Mouse (Mus musculus) spleen, postnatal 10 days (tissue): ENCODE results near the gene Coro1c.

Source experiments
- DNase-seq, 2 experiments: peaks; one replicate each; pipeline ENCODE4 v3.0.0; 2021 to 2022; ENCODE audit warnings: low spot score in 2 of 2

Gene Coro1c

DNA sequence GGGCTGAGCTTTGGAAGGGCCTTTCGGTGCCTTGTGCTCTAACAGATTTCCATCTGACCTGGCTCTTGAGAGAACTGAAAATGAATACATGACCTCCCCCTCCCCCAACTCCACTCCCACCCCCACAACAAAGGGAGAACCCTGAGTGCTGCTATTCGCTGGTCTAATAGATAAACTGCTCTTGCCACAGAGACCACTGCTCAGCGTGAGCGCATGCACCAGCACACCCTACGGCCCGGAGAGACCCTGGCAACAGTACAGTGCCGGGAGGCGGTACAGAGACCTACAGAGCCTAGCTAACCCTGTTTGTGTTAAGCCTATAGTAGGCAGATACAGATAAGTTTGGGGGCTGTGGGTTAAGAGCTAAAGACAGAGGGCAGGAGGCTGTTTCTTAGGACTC lies 22.9 kb downstream of the Coro1c start:
- no peak for DNase-seq

GRCm38 (mm10) chr5:113884750-113885149 lies 23.8 kb downstream of the Coro1c start:
- no peak for DNase-seq

- no peak for DNase-seq
Measured at GRCm38 (mm10) chr5:113883384-113883771, 25.2 kb downstream of the Coro1c start.

DNA sequence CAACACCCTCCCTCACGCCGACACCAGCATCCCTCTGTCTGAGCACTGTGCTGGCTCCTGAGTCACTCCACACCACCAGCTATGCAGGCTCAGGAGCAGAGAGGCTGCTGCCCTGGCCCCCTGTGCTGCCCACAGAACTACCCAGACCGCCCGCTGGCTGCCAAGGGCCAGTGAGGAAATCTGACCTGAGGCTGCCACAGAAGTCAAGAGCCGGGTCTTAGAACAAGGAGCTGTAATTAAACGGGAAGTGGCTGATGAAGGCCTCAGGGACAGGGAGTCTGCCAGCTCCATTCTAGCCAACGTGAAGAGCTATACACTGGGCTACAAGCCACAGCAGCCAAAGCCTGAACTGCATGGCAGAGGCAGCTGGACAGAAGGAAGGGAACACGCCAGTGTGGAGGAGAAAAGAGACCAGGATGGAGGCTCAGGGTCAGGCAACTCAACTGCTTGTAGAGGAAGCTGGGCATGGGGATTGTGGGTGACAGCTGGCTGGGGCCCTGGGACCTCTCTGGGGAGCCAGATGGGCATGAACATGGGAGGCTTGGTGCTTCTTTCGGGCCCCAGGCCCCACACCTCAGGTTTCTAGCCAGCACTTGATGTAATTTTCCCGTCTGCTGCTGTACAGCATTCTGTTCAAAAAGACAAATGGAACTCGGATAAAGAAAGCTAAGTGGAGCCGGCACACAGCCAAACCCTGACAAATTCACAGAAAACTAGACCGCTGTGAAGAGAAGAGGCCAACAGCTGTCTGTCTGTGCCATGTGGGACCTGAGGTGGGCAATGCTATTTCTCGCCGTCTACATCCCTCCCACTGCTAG lies 25.8 kb downstream of the Coro1c start:
- no peak for DNase-seq

DNA sequence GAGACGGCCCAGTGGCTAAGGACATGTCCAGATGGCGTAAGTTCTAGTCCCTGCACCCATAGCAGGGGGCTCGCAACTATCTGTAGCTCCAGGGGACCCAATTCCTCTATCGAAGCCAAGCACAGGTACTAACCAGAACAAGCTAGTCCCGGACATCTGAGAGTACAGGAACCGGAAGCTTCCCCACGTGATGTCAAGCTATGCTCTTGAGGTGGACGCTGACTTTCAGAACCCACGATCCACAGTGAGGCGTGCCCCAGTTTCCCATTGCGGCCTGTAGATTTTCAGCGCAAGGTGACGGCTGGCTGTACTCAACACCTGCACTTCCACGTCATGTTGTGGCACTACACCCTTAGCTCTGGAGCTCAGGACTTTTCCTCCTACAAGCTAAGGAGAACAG lies 27.4 kb downstream of the Coro1c start:
- no peak for DNase-seq

- no peak for DNase-seq
Measured at GRCm38 (mm10) chr5:113878943-113879617, 29.5 kb downstream of the Coro1c start.

GRCm38 (mm10) chr5:113877565-113877964 lies 31.0 kb downstream of the Coro1c start:
- no peak for DNase-seq

DNA sequence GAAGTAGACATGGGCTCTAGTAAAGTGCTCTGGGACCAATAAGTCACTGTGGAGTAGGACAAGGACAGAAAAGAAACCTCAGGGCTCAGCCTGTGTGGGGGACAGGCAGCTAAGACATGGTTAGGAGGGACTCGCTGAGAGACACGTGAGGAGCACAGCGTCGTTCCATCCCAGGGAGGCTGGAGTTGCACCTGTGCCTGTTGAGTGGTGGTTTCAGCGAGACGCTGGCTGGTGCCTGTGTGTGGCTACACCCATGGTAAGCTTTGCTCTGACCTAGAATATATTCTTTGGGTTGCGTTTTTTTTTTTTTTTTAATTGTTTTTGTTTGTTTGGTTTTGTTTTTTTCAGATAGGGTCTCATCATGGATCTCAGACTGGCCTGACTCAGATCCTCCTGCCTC lies 32.4 kb downstream of the Coro1c start:
- no peak for DNase-seq

GRCm38 (mm10) chr5:113875625-113876024 lies 32.9 kb downstream of the Coro1c start:
- no peak for DNase-seq

DNA sequence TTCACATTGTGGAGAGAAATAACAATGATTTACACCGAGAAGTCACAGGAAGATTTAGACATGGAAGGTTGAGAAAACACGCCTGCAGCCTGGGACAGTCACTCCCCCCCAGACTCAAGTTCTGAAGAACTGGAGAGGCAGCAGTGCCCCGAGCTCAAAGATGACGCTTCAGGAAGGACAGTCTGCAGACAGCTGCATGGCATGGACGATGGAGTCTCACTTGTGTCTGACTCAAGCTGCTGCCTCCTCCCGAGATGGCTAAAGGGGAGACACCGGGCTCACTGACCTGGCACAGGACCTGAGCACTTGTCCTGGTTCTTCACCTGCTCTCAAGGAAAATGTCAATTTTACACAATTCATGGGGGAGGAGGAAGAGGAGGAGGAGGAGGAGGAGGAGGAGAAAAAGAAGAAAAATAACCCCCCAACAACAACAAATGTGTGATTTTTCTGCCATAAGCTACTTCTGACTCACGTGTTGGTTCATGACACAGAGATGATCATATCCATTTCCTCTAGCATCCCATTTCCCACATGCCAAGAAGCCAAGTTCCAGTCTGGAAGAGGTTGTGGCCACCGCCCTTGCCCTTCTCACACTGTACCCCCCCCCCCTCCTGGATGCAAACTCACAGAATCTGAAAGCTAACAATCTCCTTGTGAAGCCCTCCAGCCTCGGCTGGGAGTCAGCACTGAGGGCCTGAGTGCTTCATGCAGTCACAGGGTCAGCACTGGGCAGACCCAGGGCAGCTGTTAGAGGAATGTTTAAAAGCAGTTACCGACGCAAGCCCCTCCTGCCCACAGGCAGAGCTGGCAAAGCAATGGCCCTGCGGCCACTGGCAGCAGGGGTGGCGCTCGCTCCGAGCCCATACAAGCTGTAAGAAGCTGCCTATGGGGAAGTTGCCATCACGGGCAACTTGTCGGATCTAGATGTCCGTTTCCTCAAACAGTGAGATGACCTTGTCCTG lies 34.2 kb downstream of the Coro1c start:
- no peak for DNase-seq

DNA sequence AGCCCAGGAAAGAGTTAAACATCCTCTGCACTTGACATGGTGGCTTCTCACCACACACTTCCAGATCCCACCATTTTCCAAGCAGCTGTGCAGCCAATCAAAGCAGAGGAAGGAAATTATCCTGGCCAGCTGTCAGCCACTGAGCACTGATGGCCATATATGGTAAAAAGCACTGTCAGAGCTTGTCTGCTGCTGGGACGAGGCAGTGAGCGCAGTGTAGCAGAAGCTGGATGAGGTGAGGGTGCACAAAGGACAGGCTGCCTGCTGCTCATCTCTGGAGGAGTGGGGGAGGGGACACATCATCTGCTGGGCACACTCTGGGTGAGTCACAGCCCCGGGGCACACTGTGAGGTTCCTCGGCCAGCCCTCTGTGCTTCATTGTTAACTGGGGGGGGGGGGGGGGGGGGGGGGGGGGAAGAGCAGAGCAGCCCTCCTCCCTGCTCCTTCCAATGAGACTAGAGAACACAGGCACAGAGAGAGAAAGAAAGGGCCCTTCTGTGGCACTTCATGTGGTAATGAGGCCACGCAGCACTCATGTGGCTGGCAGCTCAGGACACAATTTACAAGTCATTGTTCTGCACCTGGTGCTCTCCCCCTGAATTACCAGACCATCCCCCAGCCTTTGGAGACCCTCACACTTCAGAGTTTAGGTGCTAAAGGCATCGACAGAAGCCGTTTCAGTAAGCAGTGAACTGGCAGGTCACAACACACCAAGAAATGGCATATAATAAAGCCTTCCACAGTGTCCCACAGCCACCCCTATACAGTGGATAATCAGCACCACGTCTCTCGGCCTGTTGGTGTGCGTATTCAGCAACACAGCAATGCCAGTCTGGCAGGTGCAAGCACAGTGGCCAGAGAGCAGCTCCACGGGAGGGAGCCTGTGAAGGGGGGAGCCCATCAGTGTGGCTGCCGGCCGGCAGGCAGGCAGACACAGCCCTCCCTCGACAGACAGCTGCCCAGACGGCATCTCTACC lies 35.3 kb downstream of the Coro1c start:
- peak in 1 of 2 experiments; percentile 33 for DNase-seq

GRCm38 (mm10) chr5:113871903-113872548 lies 36.5 kb downstream of the Coro1c start:
- no peak for DNase-seq

DNA sequence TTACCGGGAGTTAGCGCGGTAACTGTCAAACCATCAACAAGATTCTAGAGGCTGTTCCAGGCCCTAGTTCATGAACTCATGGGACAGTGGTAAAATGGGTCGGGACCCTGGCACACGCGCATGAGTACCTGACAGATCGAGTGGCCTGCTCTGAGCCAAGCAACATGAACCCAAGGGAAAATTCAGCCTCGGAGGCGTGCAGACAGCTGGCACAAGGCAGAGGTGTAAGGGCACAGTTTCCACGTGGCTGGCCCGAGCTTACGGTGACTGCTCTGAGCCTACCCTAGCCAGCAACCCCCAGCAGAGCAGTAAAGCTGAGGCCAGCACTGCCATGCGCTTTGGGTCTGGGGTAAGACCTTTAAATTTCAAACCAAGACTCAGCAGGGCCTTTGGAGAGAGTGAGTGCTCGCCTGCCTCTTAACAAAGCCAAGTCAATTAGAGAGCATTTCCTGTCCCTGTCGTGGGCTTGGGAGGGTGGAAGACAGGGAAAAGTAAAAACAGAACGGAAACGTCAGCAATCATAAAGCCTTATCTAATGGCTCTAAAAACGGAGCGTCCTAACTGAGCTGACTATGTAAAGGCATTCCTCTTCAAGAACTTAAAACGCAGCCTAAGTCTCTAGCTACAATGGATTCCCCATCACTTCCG lies 38.0 kb downstream of the Coro1c start:
- DNase-seq: no peak

DNA sequence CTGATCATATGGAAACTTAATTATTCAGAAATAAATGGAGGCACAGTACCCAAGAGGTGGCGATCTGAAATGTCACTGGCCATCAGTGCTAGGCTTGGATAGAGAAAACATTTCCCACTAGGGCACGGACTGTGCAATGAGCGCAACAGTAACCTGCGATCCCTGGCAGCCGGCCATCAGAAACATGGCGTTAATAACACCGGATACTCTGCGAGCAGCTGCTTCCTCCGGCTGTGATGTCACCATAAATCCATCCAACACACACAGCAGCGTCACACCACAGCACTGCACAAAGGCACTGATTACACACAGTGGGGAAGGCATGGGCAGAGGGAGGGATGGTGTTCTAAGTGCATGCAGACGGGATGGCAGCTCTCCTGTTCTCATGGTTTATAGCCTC lies 39.4 kb downstream of the Coro1c start:
- peak in 1 of 2 experiments; percentile 48 for DNase-seq

- DNase-seq: no peak
Measured at GRCm38 (mm10) chr5:113864992-113865391, 43.6 kb downstream of the Coro1c start.

- DNase-seq: no peak
Measured at GRCm38 (mm10) chr5:113863994-113864393, 44.6 kb downstream of the Coro1c start.

DNA sequence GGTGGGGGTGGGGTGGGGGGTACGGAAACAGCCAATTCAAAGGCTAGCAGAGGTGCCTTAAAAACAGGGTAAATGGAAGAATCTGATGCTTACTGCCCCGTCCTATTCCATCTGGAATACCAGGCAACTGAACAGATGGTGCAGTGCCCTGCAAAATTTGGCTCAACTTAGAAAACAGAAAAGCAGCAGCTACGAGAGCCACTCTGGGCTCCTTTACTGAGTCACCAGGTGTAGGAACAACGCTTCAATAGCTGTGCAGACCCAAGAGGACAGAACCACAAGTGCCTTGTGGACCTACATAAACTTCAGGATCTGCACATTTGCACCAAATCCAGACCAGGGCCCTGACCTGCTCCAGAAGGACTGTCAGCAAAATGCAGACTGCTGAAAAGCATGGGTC lies 46.1 kb downstream of the Coro1c start:
- DNase-seq: no peak

GRCm38 (mm10) chr5:113861294-113861693 lies 47.3 kb downstream of the Coro1c start:
- DNase-seq: peak in 1 of 2 experiments; percentile 78

GRCm38 (mm10) chr5:113858971-113859370 lies 49.6 kb downstream of the Coro1c start:
- no peak for DNase-seq

GRCm38 (mm10) chr5:113858550-113858949 lies 50.0 kb downstream of the Coro1c start:
- DNase-seq: no peak
